Mouse (Mus musculus): ENCODE measurements around the gene Tas2r140.

Tas2r140 gene

GRCm38 (mm10) chr6:133055716-133056115, at the start of gene Tas2r140:
Gene Tas2r140 (minus strand): TSS chr6:133055816.
- no peak for DNase-seq (ENCODE audit: low read depth, low spot score)

GRCm38 (mm10) chr6:133104609-133104921, 48.9 kb upstream of the Tas2r140 start, which contains the start of gene Smim10l1:
Gene Smim10l1 (plus strand): TSS chr6:133104909.
- no peak for DNase-seq (ENCODE audit: low read depth, low spot score)

GRCm38 (mm10) chr6:133102430-133102829, 46.8 kb upstream of the Tas2r140 start:
- no peak for DNase-seq (ENCODE audit: low read depth, low spot score)

GRCm38 (mm10) chr6:133092226-133092625, 36.6 kb upstream of the Tas2r140 start:
- DNase-seq (ENCODE audit: low read depth, low spot score), result peak; percentile 95

GRCm38 (mm10) chr6:133037001-133037400, 18.6 kb downstream of the Tas2r140 start, which contains the start of gene Tas2r103:
Gene Tas2r103 (minus strand): TSS chr6:133037101.
- no peak for DNase-seq (ENCODE audit: low read depth, low spot score)

Data from R1 (cell line).